Mouse (Mus musculus) embryonic facial prominence, embryonic 14.5 days (tissue): ENCODE measurements around the gene Coro1b. TPM values are rescaled to one million over a fixed set of nuclear protein-coding genes. Genes with fewer than 3 reads are reported as not detected.
A peak's percentile ranks its signal among the peaks of the same experiment; 100 is the strongest.
"Not testable (repeated sequence)": the region's sequence is repeated elsewhere in the genome, so short reads cannot be mapped to it uniquely, and the experiment has no call there.

Experiments used
- ATAC-seq: fragments of 200-750 bp; cut with Nextera tagmentation; 2 replicates; pipeline ENCODE4 v1.8.0; 2017; ENCODE audit warnings: low read depth, moderate number of reproducible peaks, moderate TSS enrichment
- DNase-seq: peaks from one replicate; pipeline ENCODE4 v3.0.0-alpha.2; 2015; ENCODE audit warnings: low spot score
- H3K27ac ChIP-seq: fragments of 300-500 bp; sonication (generic); replicated peaks from 2 replicates; pipeline ENCODE4 v1.5.1; 2014; ENCODE audit warnings: low read depth, mild to moderate bottlenecking, low read length, moderate library complexity
- H3K27me3 ChIP-seq: fragments of 300-500 bp; sonication (generic); replicated peaks from 2 replicates; pipeline ENCODE4 v1.6.1; 2014; ENCODE audit warnings: low read length; ENCODE audit not compliant: control insufficient read depth, insufficient read depth
- H3K36me3 ChIP-seq: fragments of 300-500 bp; sonication (generic); 2 replicates; pipeline ENCODE4 v1.6.1; 2014; ENCODE audit warnings: low read length, mixed read lengths; ENCODE audit not compliant: control insufficient read depth, insufficient read depth
- H3K4me1 ChIP-seq: fragments of 300-500 bp; sonication (generic); 2 replicates; pipeline ENCODE4 v1.6.1; 2014; ENCODE audit warnings: antibody characterized with exemption, low read length; ENCODE audit not compliant: control insufficient read depth, insufficient read depth
- H3K4me2 ChIP-seq: fragments of 300-500 bp; sonication (generic); 2 replicates; pipeline ENCODE4 v1.6.1; 2014; ENCODE audit warnings: low read depth, mild to moderate bottlenecking, low read length, moderate library complexity, mixed read lengths
- H3K4me3 ChIP-seq: fragments of 300-500 bp; sonication (generic); 2 replicates; pipeline ENCODE4 v1.5.1; 2014; ENCODE audit warnings: low read depth, mild to moderate bottlenecking, low read length
- H3K9ac ChIP-seq: fragments of 300-500 bp; sonication (generic); 2 replicates; pipeline ENCODE4 v1.6.1; 2014; ENCODE audit warnings: low read depth, mild to moderate bottlenecking, low read length, moderate library complexity, mixed read lengths
- H3K9me3 ChIP-seq: fragments of 300-500 bp; sonication (generic); 2 replicates; pipeline ENCODE4 v1.6.1; 2016; ENCODE audit warnings: low read length; ENCODE audit not compliant: control insufficient read depth
- WGBS: fragments of 180-500 bp; shearing (Covaris S2); extraction: QIAGEN DNeasy Blood & Tissue Kit; methylation state at CpG from one replicate; pipeline ENCODE4 v1.1.7; 2014; 5-methylcytosine and 5-hydroxymethylcytosine counted together
- polyA plus RNA-seq: library from polyadenylated mRNA; unstranded; fragments of >200 nt; fragmentation: Nextera tagmentation; extraction: Ambion mirVana; gene quantifications from 2 replicates; pipeline ENCODE4 v1.2.1, GENCODE M21; 2014

Coro1b gene
- polyA plus RNA-seq, 1 experiment from 2014 or later: 139 TPM

DNA sequence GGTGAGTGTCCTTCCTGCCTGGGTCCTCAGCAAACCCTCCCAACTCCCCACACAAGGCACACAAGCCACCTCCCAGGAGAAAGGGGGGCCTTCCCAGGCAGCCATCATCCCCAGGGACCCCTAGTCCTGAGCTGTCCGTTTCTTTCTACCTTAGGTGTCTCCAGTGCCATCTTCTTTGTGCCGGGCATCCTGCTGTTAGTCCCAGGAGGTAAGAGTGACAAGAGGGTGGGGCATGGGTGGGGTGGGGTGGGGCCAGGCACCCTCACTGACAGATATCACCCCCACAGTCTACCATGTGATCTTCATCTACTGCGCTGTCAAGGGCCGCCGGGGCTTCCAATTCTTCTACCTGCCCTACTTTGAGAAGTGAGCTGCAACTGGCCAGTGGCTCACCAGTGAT is 17.3 kb upstream of the Coro1b start:
- no peak overlapping the region for H3K4me3 ChIP-seq
- ATAC-seq (no peak), DNase-seq (no peak)
- H3K4me1 ChIP-seq: 0 out of 2 replicates have a peak, but pooled peaks cover 6% of the 10 kb centered on the region
- WGBS: 84% methylated on average over 5 of the region's 5 CpGs
- H3K36me3 ChIP-seq: peaks cover 45% of the 10 kb centered on the region
- H3K9ac ChIP-seq: no peak overlapping the region
- no peaks in the 10 kb centered on the region for H3K27me3 ChIP-seq
- no peak overlapping the region for H3K4me2 ChIP-seq
- no peak overlapping the region for H3K27ac ChIP-seq
- no peaks in the 10 kb centered on the region for H3K9me3 ChIP-seq

DNA sequence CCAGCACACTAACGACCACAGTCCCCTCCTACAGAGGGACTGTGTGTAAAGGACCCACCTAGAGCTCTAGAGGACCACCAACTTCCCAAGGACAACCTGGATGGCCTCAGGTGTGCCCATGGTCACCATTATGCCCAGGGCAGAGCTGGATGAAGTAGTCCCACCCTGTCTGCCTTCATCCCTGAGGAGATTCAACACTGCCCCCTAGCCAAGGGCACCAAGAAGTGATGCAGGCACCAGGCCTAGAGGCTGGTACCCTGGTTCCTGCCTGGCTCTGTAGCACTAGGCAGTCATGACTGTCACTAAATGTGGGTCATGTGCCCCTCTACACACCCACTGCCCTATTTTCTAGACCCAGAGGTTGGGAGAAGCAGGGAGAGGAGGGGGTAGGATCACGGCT is 16.7 kb upstream of the Coro1b start:
- H3K9ac ChIP-seq: no peak overlapping the region
- no peak overlapping the region for H3K4me2 ChIP-seq
- no peaks in the 10 kb centered on the region for H3K9me3 ChIP-seq
- ATAC-seq (no peak), DNase-seq (no peak)
- H3K4me1 ChIP-seq: 0 out of 2 replicates have a peak, but pooled peaks cover 3% of the 10 kb centered on the region
- H3K27me3 ChIP-seq: no peaks in the 10 kb centered on the region
- H3K36me3 ChIP-seq: peaks cover 45% of the 10 kb centered on the region
- no peak overlapping the region for H3K27ac ChIP-seq
- H3K4me3 ChIP-seq: no peak overlapping the region
- WGBS: 87% methylated on average over 2 of the region's 2 CpGs

DNA sequence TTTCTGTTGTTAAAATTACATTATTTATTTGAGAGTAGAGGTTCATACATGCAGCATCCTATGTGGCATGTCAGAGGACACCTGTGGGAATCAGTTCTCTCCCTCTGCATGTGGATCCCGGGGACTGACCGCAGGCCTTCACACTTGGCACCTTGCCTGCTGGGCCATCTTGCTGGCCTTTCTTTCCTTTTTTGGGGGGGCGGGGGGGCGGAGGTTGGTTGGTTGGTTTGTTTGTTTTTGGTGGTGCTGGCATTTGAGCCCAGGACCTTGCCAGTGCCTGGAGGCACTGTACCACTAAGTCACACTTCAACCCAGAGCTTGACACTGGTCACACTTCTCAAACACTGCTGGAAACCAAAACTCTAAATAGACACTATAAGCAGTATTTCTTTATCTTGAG is 14.1 kb upstream of the Coro1b start:
- no peaks in the 10 kb centered on the region for H3K27me3 ChIP-seq
- WGBS: 83% methylated on average over 4 of the region's 4 CpGs
- no peak overlapping the region for H3K4me2 ChIP-seq
- no peak overlapping the region for H3K27ac ChIP-seq
- H3K9me3 ChIP-seq: no peaks in the 10 kb centered on the region
- no peak for DNase-seq
- no peaks in the 10 kb centered on the region for H3K4me1 ChIP-seq
- H3K9ac ChIP-seq: no peak overlapping the region
- no peak overlapping the region for H3K4me3 ChIP-seq
- no peak for ATAC-seq
- H3K36me3 ChIP-seq: peaks cover 25% of the 10 kb centered on the region

DNA sequence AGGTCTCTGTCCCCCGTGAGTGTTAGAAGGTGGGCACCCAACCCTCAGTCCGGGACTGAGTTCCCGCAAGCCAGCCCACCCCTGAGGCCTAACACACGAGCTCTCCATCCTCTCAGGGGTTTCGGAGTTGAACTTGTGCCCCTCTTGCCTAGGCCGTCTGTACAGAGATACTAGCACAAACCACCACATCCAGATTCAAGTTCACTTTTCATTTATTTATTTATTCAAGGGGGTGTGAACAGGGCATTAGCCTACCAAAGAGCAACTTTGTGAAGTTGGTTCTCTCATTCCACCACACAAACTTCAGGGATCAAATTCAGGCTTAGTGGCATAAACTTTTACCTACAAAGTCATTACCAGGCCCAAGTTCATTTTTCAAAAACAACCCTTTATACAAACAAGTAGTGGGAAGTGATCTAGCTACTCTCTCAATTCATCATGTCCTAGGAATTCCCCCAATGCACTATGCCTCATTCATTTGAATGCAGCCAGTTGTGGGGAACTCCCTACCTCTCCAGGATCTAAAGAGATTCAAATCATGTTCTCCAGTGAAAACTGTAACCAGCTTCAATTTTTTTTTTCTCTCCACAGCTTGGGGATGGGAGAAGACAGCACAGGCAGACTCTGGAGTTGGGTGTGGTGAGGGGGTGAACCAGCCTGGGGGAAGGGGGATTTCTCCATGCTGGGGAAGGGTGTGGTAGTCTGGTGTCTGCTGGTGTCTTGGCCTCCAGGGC is 13.0 kb upstream of the Coro1b start:
- H3K36me3 ChIP-seq: peaks cover 18% of the 10 kb centered on the region
- not testable (repeated sequence) for H3K4me2 ChIP-seq, H3K4me1 ChIP-seq, H3K27me3 ChIP-seq, H3K9ac ChIP-seq, H3K27ac ChIP-seq, ATAC-seq, H3K9me3 ChIP-seq, DNase-seq, H3K4me3 ChIP-seq
- 76% methylated on average over 6 of the region's 6 CpGs for WGBS

DNA sequence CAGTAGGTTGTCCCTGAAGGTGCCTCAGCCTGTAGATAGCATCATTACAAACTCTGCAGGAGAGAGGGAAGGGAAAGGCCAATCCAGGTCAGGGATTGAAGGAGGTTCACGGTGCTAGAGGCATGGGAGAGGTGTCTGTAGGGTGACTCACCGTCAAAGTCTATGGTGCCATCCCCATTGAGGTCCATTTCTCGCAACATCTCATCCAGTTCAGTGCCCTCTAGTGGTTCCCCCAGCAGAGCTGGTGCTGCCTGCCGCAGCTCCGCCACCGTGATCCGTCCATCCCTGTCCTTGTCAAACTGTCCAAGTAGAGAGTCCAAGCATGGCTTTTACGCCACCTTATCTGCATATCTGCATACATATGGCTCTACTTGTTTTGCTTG is 12.5 kb upstream of the Coro1b start:
- not testable (repeated sequence) for H3K4me1 ChIP-seq, H3K4me2 ChIP-seq, DNase-seq, H3K4me3 ChIP-seq, H3K27me3 ChIP-seq, H3K27ac ChIP-seq, H3K9ac ChIP-seq, H3K9me3 ChIP-seq
- peaks cover 14% of the 10 kb centered on the region for H3K36me3 ChIP-seq
- peak; percentile 31; the same call in 1 of the 2 replicates for ATAC-seq
- 29% methylated on average over 5 of the region's 8 CpGs for WGBS

DNA sequence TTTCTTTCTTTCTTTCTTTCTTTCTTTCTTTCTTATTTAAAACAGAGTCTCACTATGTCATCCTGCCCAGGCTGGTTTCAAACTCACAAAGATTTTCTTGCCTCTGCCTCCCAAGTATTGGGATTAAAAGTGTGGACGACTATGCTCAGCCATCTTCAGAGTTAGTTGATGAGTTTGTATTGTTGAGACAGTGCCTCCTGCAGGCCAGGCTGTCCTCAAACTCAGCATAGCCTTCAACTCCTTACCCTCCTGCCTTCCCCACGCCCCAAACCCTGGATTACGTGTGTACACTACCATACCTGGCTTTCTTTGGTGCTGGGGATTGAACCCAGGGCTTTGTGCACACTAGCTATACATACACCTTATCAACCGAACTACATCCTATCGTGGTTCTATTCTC is 12.0 kb upstream of the Coro1b start:
- no peak for ATAC-seq

DNA sequence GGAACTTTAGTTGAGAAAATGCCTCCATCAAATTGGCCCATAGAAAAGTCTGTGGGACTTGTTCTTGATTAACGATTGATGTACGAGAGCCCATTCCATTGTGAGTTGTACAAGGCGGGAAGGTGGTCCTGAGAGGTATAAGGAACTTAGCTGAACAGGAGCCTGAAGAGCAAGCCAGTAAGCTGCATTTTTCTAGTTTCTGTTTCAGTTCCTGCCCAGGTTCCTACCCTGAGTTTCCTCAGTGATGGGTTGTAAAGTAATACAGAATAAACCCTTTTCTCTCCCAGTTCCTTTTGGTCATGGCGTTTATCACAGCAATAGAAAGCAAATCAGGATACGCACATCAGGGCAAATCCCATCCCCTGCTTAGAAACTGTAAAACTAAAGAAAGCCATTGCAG is 10.5 kb upstream of the Coro1b start:
- no peaks in the 10 kb centered on the region for H3K9me3 ChIP-seq
- no peak overlapping the region for H3K4me2 ChIP-seq
- H3K4me1 ChIP-seq: no peaks in the 10 kb centered on the region
- no peaks in the 10 kb centered on the region for H3K36me3 ChIP-seq
- DNase-seq: no peak
- no peak for ATAC-seq
- H3K27me3 ChIP-seq: no peaks in the 10 kb centered on the region
- H3K4me3 ChIP-seq: no peak overlapping the region
- no peak overlapping the region for H3K9ac ChIP-seq
- no peak overlapping the region for H3K27ac ChIP-seq
- WGBS: 86% methylated on average over 5 of the region's 5 CpGs

More for the DNA sequence above, 12.0 kb upstream of the Coro1b start:
- Histone ChIP-seq H3K9me3 (no peaks in the 10 kb centered on the region), H3K9ac (no peak overlapping the region), H3K4me2 (no peak overlapping the region), H3K4me1 (no peaks in the 10 kb centered on the region), H3K27ac (no peak overlapping the region), H3K4me3 (no peak overlapping the region), H3K27me3 (no peaks in the 10 kb centered on the region), H3K36me3 (peaks cover 9% of the 10 kb centered on the region)
- 75% methylated on average over 5 of the region's 5 CpGs for WGBS
- DNase-seq: no peak

DNA sequence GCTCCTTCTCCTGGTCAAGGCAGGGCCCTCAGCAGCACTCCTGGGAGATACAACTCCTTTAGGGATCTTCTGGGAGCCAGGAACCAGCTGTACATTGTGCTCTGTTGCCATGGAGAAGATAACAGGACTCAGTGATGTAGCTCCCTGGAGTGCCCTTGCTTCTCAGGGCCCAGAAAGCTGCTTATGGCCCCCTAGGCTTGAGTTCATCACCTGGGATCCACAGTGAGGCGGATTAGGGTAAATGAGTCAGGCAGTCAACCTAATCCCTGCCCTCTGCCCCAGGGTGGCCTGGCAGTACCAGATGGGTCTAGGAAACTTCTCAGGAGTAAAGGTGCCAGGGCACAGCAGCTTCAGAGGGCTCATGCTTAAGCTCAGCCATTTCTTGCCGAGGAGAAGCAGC is 9.0 kb upstream of the Coro1b start, which contains the start of gene Gpr152:
Gene Gpr152 (plus strand): TSS at position 342 of the 400 bp plus-strand sequence.
- Histone ChIP-seq H3K4me3 (no peak within 1 kb of the TSS), H3K9me3 (no peaks in the 10 kb centered on the region), H3K4me2 (no peak within 1 kb of the TSS), H3K4me1 (no peaks in the 10 kb centered on the region), H3K36me3 (no peaks in the 10 kb centered on the region), H3K9ac (no peak within 1 kb of the TSS), H3K27me3 (no peaks in the 10 kb centered on the region), H3K27ac (no peak within 1 kb of the TSS)
- no peak for DNase-seq
- ATAC-seq: no peak
- WGBS: 95% methylated on average over 2 of the region's 2 CpGs

DNA sequence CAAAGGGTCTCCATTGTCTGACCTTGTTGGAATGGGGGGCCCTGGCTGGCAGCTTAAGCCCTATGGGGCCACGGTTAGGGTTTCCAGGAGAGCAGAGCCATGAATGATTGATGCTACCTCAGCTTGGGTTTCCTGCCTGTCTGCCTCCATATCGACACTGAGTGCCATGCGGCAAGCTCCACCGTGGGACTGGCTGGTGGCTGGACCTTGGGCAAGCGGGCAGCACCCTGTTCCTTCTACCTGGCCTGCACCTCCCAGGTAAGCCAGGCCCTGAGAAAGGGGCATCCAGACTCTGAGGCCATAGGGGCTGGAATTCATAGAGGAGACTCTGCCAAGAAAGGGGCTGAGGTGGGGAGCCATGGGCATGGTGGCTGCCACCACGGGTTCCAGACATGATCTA is 8.3 kb upstream of the Coro1b start:
- DNase-seq (no peak), ATAC-seq (no peak)
- Histone ChIP-seq H3K4me2 (no peak overlapping the region), H3K9me3 (no peaks in the 10 kb centered on the region), H3K27me3 (no peaks in the 10 kb centered on the region), H3K4me1 (no peaks in the 10 kb centered on the region), H3K9ac (no peak overlapping the region), H3K27ac (no peak overlapping the region), H3K4me3 (no peak overlapping the region), H3K36me3 (no peaks in the 10 kb centered on the region)
- WGBS: 69% methylated on average over 6 of the region's 6 CpGs
